Mouse (Mus musculus): ENCODE measurements at regions not wholly inside any gene's neighbourhood (a gene's known extent, or its start where the extent isn't known, plus 50 kb on each side); places are given as distances from the start of the nearest gene placed in this dataset.

- Histone ChIP-seq H3K4me3 (ENCODE audit: insufficient read depth, poor library complexity, severe bottlenecking) (no peak overlapping the region), H3K79me2 (ENCODE audit: control insufficient read depth, insufficient read depth) (no peaks in the 10 kb centered on the region), H3ac (ENCODE audit: control insufficient read depth, insufficient read length, low read depth) (no peak overlapping the region), H3K79me3 (ENCODE audit: low read depth) (no peaks in the 10 kb centered on the region), H3K27me3 (ENCODE audit: control insufficient read depth, insufficient read depth, insufficient read length) (no peaks in the 10 kb centered on the region), H3K36me3 (ENCODE audit: control insufficient read depth, insufficient read depth) (no peaks in the 10 kb centered on the region)
- TF ChIP-seq MAX (IDR thresholded peaks at IDR 0.05): no peak
- no peak for TF ChIP-seq CEBPB (IDR thresholded peaks at IDR 0.05; ENCODE audit: low read depth)
- TF ChIP-seq MYOG (IDR thresholded peaks at IDR 0.05; ENCODE audit: control insufficient read depth, extremely low read depth, insufficient read length): no peak
- TF ChIP-seq USF1 (IDR thresholded peaks at IDR 0.05; ENCODE audit: low read depth): no peak
- TF ChIP-seq CTCF (IDR thresholded peaks at IDR 0.05; ENCODE audit: control insufficient read depth, insufficient read depth, insufficient read length): no peak
- no peak for TF ChIP-seq FOSL1 (IDR thresholded peaks at IDR 0.05; ENCODE audit: insufficient read depth, low read length, poor library complexity, severe bottlenecking)
Observed at GRCm38 (mm10) chr14:106199536-106200319, 93.7 kb downstream of the Trim52 start.

GRCm38 (mm10) chr14:106211062-106211461 lies 105.1 kb downstream of the Trim52 start:
- H3K79me3 ChIP-seq (ENCODE audit: low read depth): no peaks in the 10 kb centered on the region
- H3K36me3 ChIP-seq (ENCODE audit: control insufficient read depth, insufficient read depth): no peaks in the 10 kb centered on the region
- no peak for TF ChIP-seq MAX (IDR thresholded peaks at IDR 0.05)
- TF ChIP-seq MYOD1 (IDR thresholded peaks at IDR 0.05; ENCODE audit: control insufficient read depth, insufficient read length, low read depth): peak; percentile 65
- H3K27me3 ChIP-seq (ENCODE audit: control insufficient read depth, insufficient read depth, insufficient read length): no peaks in the 10 kb centered on the region
- no peak overlapping the region for H3K4me3 ChIP-seq (ENCODE audit: insufficient read depth, poor library complexity, severe bottlenecking)
- no peak overlapping the region for H3ac ChIP-seq (ENCODE audit: control insufficient read depth, insufficient read length, low read depth)
- no peaks in the 10 kb centered on the region for H3K79me2 ChIP-seq (ENCODE audit: control insufficient read depth, insufficient read depth)

DNA sequence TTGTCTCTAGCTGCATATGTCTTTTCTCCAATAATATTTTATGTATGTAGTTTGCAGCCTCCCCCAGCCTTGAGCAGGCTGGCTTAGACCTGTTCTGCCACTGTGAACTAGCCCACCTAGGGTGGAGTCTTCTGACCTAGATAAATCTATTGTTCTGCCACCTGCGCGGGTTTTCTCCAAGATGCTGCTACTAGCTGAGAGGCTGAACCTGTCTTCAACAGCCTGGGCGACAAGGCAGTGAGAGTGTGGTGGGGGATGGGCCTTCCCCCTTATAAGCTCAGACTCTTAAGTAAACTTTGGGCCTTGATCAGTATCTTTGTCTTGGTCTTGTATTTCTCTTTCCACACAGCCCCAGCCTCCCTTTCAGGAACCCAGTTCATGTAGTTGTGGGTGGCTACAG lies 111.7 kb downstream of the Trim52 start:
- Histone ChIP-seq H3K79me2 (ENCODE audit: control insufficient read depth, insufficient read depth) (no peaks in the 10 kb centered on the region), H3K79me3 (ENCODE audit: low read depth) (no peaks in the 10 kb centered on the region), H3ac (ENCODE audit: control insufficient read depth, insufficient read length, low read depth) (no peak overlapping the region), H3K27me3 (ENCODE audit: control insufficient read depth, insufficient read depth, insufficient read length) (no peaks in the 10 kb centered on the region), H3K36me3 (ENCODE audit: control insufficient read depth, insufficient read depth) (no peaks in the 10 kb centered on the region), H3K4me3 (ENCODE audit: insufficient read depth, poor library complexity, severe bottlenecking) (no peak overlapping the region)
- no peak for TF ChIP-seq FOSL1 (IDR thresholded peaks at IDR 0.05; ENCODE audit: insufficient read depth, low read length, poor library complexity, severe bottlenecking)
- no peak for TF ChIP-seq USF1 (IDR thresholded peaks at IDR 0.05; ENCODE audit: low read depth)
- no peak for TF ChIP-seq CTCF (IDR thresholded peaks at IDR 0.05; ENCODE audit: control insufficient read depth, insufficient read depth, insufficient read length)
- no peak for TF ChIP-seq MAX (IDR thresholded peaks at IDR 0.05)
- TF ChIP-seq CEBPB (IDR thresholded peaks at IDR 0.05; ENCODE audit: low read depth): no peak
- TF ChIP-seq MYOD1 (IDR thresholded peaks at IDR 0.05; ENCODE audit: control insufficient read depth, insufficient read length, low read depth): no peak
- no peak for TF ChIP-seq MYOG (IDR thresholded peaks at IDR 0.05; ENCODE audit: control insufficient read depth, extremely low read depth, insufficient read length)

- H3K4me3 ChIP-seq (ENCODE audit: insufficient read depth, poor library complexity, severe bottlenecking): no peak overlapping the region
- no peak overlapping the region for H3ac ChIP-seq (ENCODE audit: control insufficient read depth, insufficient read length, low read depth)
- no peaks in the 10 kb centered on the region for H3K36me3 ChIP-seq (ENCODE audit: control insufficient read depth, insufficient read depth)
- no peaks in the 10 kb centered on the region for H3K79me2 ChIP-seq (ENCODE audit: control insufficient read depth, insufficient read depth)
- TF ChIP-seq CTCF (IDR thresholded peaks at IDR 0.05; ENCODE audit: control insufficient read depth, insufficient read depth, insufficient read length) (no peak), MAX (IDR thresholded peaks at IDR 0.05) (no peak), USF1 (IDR thresholded peaks at IDR 0.05; ENCODE audit: low read depth) (no peak), MYOG (IDR thresholded peaks at IDR 0.05; ENCODE audit: control insufficient read depth, extremely low read depth, insufficient read length) (no peak), MYOD1 (IDR thresholded peaks at IDR 0.05; ENCODE audit: control insufficient read depth, insufficient read length, low read depth) (no peak), FOSL1 (IDR thresholded peaks at IDR 0.05; ENCODE audit: insufficient read depth, low read length, poor library complexity, severe bottlenecking) (no peak), CEBPB (IDR thresholded peaks at IDR 0.05; ENCODE audit: low read depth) (no peak)
- no peaks in the 10 kb centered on the region for H3K27me3 ChIP-seq (ENCODE audit: control insufficient read depth, insufficient read depth, insufficient read length)
- H3K79me3 ChIP-seq (ENCODE audit: low read depth): no peaks in the 10 kb centered on the region
Observed at GRCm38 (mm10) chr14:106219293-106219797, 113.3 kb downstream of the Trim52 start.

DNA sequence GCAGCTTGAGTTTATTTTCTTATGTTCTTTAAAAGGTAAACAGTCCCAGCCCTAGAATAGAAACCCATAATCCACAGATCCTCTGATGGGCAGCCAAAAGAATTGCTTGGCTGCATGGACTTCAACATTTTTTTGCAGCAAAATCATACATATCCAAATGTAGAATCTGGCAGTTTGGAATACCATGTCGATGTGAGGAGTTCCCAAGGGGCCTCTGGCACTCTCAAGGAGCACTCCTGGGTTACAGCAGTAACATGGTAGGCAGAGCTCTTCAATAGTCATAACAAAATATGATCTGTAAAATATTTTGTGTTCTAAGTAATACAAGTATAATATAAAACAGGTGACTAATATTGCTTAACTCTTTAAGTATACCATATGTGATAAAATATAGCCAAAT lies 119.4 kb downstream of the Trim52 start:
- H3ac ChIP-seq (ENCODE audit: control insufficient read depth, insufficient read length, low read depth): no peak overlapping the region
- no peaks in the 10 kb centered on the region for H3K79me3 ChIP-seq (ENCODE audit: low read depth)
- TF ChIP-seq MAX (IDR thresholded peaks at IDR 0.05): no peak
- no peak for TF ChIP-seq MYOG (IDR thresholded peaks at IDR 0.05; ENCODE audit: control insufficient read depth, extremely low read depth, insufficient read length)
- TF ChIP-seq FOSL1 (IDR thresholded peaks at IDR 0.05; ENCODE audit: insufficient read depth, low read length, poor library complexity, severe bottlenecking): no peak
- TF ChIP-seq CEBPB (IDR thresholded peaks at IDR 0.05; ENCODE audit: low read depth): no peak
- no peak for TF ChIP-seq CTCF (IDR thresholded peaks at IDR 0.05; ENCODE audit: control insufficient read depth, insufficient read depth, insufficient read length)
- no peak for TF ChIP-seq MYOD1 (IDR thresholded peaks at IDR 0.05; ENCODE audit: control insufficient read depth, insufficient read length, low read depth)
- no peak for TF ChIP-seq USF1 (IDR thresholded peaks at IDR 0.05; ENCODE audit: low read depth)
- no peak overlapping the region for H3K4me3 ChIP-seq (ENCODE audit: insufficient read depth, poor library complexity, severe bottlenecking)
- no peaks in the 10 kb centered on the region for H3K36me3 ChIP-seq (ENCODE audit: control insufficient read depth, insufficient read depth)
- H3K27me3 ChIP-seq (ENCODE audit: control insufficient read depth, insufficient read depth, insufficient read length): no peaks in the 10 kb centered on the region
- H3K79me2 ChIP-seq (ENCODE audit: control insufficient read depth, insufficient read depth): no peaks in the 10 kb centered on the region
